Mouse (Mus musculus) CH12F3 (cell line): ENCODE data around the gene Sbno2.

Source experiments
- in situ Hi-C: fragments of 300-500 bp; cut with MboI; formaldehyde crosslinking; loops from 2 replicates; pipeline ENCODE4 v1.14.3; 2020; ENCODE audit warnings: low sequenced_read_pairs

Gene Sbno2

DNA sequence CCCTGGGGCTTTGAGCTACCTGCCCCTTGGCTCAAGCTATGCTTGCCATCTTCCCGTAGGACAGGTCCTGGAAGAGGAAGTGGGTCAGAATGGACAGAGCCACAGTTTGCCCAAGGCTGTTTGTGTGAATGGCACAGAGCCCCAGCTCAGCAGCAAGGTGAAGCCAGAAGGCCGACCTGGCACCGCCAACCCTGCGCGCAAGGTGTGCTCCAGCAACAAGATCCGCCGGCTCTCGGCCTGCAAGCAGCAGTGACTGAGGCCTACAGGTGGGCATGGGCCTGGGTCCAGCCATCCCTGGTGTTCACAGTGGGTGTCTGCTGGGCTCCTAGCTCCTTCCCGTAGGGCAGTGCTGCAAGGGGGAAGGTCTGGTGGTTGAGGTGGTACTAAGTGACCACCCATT is 24.5 kb upstream of the Sbno2 start:
- in situ Hi-C loops: no loop called here

DNA sequence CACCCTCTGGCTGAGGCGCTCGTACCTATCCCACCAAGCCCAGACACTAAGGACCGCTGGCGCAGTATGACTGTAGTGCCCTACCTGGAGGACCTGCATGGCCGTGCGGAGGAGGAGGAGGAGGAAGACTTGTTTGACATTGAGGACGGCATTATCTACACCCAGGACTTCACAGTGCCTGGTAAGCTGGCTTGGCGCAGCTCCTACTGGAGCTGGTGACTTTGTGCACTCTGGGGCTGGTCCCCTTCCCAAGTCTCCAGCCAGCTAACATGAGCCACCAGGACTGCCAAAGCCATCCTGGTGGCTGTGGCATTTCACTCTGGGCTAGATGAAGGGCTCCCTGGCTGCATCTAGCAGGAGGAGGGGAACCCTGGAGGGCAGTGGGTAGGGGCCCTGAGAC is 22.5 kb upstream of the Sbno2 start:
- in situ Hi-C loops: no loop called here

DNA sequence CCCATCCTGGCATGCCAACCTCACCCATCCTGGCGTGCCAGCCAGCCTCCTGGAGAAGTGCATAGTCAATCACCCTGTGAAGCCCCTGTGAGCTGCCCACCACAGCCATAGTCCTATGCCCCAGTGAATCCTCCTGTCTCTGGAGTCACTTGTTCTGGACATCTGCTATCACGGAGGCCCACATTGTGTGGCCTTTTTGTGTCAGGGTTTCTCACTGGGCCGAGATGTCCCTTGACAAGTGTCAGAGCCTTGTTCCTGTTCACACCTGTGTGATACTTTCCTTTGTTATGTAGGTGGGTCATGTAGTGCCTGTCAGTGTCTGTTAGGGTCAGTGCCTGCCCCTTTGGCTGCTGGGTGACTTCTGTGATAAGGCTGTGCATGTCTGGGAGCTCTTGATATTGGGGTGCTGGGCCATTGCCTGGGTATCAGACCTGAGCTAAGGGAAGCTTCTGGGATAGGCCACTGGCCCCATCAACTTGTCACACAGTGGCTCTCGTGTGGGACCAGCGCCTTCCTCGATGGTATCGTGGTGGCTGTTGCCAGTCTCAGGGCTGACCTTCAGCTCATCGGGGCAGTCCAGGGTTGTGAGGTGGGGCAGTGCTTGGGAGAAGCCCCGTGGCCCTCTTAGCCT is 18.7 kb upstream of the Sbno2 start:
- in situ Hi-C loops: no loop called here

DNA sequence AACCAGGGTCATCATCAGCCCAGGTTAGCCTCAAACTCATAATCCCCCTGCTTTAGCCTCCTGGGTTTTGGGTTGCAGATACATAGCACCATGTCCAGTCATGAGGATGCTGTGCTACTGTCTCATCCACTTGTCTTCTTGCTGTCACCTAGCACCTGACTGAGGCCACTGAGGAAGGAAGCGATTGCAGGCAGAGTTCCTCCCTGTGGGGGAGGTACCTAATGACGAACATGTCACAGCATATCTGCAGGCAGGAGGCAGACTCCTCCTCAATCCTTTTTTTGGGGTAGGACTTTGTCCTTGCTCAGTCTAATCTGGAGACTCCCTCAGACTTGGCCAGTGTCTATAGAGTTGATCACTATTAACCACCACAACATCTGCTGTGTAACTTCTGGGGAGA is 16.3 kb upstream of the Sbno2 start:
- in situ Hi-C loops: no loop called here

DNA sequence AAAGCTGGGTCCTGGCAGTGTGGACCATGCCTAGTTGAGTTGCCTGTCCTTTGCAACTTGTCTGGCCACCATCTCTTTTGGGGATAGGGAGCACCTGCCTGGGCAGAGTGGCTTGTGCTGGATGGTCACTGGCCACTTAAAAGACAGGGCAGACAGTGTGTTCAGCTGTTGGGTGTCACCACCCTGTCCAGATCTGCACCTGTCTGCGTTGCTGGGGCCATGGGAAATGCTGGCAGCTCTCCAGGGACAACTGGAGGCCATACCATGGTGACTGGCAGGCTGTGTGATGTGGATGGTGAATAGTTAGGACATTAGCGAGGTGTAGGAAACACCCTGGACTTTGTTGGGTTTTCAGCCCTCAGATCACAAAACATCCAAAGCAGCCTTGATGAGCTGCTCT is 14.8 kb upstream of the Sbno2 start:
- in situ Hi-C loops: no loop called here

DNA sequence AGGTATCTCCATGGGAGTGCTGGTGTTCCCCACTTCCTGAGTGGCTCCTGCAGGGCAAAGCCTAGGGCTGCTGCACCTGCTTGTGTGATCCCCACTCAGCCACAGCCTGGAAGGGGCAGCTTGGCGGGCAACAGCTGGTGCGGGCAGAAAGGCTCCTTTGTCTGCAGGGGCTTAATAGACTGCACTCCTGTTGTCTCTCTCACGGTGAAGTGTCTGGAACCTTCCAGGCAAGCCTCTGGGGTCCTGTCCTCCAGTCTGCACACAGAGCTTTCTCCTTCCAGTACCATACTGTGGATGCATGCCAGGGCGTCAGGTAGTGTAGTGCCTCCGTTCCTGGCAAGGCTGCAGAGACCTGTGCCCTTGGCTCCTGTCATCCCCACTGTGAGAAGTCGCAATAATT is 13.2 kb upstream of the Sbno2 start:
- in situ Hi-C loops: no loop called here

DNA sequence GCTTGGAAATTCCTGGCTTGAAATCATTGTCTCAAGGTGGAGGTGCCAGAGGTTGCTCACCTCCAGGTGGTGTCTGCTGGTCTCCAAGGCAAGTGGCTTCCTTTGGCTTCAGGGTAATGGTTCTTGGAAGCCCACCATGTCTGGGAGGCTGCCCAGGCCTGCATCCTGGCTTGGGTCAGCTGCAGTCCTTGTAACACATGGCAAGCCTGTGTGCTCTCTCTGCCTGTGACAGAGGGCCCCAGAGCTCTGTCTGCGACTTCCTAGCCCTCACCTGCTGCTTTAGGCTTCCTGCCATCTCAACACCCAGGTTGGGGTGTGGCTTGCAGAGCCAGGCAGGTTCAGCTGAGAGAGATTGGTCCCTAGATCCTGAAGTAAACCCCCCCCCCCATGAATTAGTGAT is 12.4 kb upstream of the Sbno2 start:
- in situ Hi-C loops: no loop called here

DNA sequence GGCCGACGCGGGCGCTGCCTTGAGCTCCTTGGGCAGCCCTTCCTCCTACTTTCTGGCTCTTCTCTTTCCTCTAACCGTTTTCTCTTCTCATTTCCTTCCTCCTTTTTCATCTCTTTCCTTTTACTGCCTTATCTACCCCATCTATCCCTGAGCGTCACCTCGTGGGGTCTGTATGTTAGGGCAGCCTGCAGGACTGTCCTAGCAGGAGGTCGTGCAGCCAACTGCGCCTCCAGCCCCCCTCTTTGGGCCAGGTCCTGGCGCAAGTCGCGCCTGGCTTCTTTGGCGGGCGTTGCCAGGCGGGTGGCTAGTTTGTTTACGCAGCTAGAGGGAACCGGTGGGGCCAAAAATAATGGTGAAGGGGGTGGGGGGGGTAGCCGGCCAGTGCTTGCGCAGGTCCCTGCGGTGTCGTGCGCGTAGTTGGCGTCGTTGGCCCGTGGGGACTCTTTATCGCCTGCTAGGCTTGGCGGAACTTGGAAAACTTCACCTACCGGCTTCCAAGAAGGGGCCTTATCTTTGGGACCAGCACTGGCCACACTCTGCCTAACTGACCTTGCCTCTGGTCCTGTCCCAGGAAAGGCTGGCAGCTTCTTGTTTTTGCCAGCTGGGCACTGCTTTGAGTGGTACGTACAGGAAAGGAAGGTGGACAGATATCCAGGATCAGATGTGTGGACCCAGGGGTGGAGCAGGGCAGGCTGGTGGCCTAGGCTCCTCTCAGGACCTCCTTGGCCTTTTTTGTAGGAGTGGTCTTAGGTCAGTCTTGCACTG is 11.7 kb upstream of the Sbno2 start:
- in situ Hi-C loops: no loop called here

DNA sequence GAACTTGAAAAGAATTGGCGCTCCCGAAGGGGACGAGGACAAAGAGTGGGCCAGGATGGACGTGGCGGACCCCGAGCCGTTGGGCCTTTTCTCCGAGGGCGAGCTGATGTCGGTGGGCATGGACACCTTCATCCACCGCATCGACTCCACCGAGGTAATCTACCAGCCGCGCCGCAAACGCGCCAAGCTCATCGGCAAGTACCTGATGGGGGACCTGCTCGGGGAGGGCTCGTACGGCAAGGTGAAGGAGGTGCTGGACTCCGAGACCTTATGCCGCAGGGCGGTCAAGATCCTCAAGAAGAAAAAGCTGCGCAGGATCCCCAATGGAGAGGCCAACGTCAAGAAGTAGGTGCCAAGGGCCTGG is 11.2 kb upstream of the Sbno2 start:
- in situ Hi-C loops: no loop called here

DNA sequence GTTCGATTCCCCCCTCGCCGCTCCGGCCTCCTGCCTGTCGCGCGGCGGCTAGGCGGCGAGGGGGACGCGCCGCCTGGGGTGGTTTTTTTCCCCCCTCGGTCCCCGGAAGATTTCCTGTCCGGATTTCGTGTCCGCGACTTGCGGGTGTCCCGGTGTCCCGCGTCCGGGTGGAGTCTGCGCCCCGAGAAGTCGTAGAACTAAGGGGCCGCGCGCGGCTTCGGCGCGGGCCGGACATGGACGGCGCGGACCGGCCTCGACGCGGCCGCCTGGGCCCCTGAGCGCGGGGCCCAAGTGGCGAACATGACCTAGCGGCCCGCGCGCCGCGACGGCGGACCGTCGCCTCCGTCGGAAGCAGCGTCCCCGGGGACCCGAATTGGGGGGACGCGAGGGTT is 10.6 kb upstream of the Sbno2 start:
- in situ Hi-C loops: no loop called here

DNA sequence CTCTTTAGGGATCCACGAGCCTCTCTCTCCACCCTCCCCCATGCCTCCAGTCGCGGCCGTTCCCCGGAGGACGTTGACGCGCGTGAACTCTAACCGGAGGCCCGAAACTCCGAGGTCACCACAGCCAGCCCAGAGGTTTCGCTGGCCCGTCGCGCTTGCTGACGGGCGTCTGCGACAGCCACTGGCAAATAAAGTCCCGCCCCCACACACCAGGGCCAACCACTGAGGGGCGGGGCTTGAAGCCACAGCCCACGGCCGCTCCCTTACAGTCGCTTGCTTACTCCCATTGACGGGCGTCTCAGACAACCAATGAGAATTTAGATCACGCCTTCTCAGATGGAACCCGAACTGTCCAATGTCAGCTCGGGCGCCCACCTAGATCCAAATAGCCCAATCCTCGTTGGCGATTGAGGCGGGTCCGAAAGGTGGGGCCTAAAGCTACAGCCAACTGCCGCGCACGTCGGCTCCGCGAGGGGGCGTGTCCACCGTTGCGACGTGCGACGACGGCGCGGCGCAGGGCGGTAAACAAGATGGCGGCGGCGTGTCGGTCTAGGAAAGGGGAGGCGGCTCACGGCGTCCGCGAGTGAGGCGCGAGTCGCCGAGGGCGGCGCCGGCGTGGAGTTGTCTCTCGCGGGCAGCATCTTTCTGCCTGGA is 10.0 kb upstream of the Sbno2 start, which contains the start of gene Stk11:
Gene Stk11, plus strand, starts transcription at position 514 of the 654 bp plus-strand sequence.
- in situ Hi-C loops: no loop called here

DNA sequence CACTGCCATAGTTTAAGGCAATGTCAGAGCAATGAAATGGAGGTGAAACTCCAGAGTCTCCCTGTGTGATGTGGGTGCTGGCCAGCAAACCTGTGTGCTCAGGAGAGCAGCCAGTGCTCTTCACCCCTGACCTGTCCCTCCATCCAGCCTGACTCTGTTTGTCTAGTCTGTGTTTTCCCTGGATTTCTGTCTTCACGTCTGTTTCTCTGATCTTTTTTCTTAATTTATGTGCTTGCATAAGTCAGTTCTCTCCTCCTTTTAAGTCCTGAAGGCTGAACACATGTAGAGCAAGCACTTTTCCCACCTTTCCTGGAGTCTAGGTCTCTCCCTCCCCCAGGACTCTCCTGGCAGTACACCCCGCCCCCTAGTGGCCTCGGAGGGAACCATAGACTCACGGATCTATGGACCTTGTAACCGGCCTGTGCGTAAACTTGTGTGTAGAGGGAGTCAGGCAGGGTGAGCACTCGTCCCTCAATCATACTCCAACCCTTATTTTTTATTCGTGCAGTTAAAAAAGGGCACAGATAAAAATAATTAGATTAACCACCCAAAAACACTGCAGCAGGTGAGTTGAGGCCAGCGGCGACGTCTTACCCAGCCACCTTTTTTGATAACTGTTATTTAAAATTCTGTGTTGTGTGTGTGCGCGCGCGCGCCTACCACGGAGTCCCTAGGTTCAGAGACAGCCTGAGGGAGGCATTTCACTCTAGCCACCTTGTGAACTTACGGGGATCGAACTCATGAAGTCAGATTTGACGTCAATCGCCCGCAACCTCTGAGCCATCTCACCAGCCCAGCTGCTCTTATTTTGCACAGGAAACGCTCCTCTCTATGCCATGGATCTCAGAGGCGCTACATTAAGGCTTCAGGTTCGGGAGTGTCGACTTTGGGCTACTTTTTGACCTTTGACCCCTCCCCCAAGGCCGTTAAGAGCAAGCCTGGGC is 9.2 kb upstream of the Sbno2 start:
- in situ Hi-C loops: no loop called here

DNA sequence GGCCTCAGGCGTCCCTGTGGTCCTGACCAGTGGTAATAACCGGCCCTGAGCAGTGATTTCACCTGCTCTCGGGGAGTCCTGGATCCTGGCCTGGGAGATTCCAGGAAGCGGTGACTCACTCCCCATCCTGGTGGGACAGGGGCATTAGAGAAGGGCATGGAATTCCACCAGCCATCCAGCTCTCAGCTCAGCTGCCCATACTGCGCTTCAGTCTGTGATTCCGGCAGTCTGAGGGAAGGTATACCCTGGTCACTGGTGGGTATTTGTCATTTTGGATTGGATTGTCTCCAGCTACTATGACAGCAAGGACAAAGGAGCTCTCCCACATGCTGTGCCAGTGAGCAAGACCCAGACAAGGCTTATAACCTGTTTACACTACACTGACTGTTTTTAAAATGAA is 2.3 kb upstream of the Sbno2 start:
- in situ Hi-C loops: no loop called here

DNA sequence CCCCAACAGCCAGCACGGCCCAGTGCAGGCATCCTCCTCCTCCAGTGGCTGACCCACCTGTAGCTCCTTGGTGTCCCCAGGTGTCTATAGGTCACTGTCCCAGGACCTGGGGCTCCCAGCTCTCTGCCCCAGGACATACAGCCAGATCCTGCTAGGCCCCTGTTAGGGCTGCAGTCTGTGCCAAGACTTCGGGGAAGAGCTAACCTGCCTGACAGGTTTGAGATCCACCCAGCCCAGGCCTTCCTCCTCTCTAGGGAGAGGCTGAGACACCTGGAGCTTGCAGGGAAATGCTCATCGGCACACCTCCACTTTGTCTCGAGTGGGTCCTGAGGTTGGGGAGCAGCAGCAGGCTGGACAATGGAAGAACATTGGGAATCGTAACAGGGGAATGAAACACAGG is 555 bp upstream of the Sbno2 start:
- in situ Hi-C loops: no loop called here

DNA sequence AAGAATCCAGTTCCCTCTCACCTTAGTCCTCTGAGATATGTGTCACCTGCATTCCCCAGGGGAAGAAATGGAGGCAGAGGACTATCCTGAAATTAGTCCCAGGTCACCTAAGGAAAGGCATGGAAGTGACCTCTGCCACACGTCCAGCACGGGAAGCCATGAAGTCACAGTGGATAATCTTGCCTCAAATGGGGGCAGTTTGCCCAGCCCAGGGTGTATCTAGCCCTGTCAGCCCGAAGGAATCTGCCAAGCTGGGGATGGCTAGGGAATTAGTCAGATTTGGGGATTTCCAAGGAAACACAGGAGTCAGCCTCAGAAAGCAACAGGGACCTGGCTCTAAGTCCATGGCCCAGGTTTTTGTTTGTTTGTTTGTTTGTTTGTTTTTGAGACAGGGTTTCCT is 1.2 kb downstream of the Sbno2 start:
- in situ Hi-C loops: no loop called here

DNA sequence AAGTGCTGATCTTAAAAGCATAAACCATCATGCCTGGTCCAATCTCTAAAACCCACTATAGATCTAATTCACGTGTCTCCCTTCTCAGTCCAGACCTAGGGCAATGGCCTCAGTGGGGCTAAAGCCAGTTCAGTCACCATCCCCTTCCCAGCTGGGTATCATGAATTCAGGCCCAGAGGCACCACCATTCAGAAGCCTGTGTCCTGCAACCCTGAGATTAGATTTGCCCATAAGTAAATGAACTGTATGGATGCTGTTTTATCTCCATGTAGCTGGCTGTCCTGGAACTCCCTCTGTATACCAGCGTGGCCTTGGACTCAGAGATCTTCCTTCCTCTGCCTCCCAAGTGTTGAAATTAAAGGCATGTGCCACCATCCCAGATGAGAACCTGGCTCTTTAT is 2.3 kb downstream of the Sbno2 start:
- in situ Hi-C loops: no loop called here

DNA sequence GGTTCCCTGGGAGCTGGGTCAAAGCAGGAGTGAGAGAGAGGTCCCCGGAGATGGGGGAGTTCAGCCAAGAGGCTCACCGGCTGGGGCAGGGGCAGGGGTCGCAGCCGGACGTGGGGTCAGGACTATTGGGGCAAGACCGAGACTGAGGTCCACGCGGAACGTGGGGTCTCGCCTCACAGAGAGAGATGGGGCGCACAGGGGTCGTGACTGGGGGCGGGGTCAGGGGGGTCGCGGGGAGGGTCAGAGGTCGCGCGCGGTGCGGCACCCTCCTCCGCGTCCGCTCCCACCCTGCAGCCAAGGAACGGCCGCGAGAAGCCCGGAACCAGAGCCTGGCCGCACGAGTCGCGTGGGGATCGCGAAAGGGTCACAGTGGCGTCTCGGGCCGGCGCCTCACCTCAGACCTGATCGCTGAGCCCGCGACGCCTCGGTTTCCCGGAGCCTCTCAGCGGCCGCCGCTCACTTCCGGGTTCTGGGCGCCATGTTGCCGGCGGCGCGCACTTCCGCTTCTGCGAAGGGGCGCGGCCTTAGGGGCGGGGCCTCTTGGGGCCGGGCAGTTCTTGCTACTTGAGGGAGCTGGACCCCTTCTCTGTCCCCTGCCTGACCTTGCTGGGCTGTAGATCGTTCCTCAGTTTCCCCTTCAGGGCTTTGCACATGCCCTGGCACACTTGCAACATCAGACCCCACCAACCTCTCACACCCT is 3.0 kb downstream of the Sbno2 start:
- in situ Hi-C loops: no loop called here

DNA sequence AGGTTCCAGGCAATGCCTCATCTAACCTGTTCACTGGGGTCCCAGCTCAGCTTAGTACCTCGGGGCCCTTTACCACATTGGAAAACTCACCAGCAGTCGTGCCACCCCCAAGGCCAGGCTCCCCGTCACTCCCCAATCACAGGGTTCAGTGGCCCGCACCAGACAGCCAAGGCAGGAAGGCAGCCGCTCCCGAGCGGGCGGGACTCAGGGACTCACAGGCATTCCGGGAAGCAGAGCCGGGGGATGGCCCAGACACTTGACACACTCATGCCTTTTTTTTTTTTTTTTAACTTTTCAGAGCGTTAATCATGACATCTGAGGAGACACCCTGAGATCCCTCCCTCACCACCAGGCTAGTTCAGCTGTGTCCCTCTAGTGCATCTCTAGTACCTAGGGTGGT is 4.4 kb downstream of the Sbno2 start:
- in situ Hi-C loops: no loop called here

DNA sequence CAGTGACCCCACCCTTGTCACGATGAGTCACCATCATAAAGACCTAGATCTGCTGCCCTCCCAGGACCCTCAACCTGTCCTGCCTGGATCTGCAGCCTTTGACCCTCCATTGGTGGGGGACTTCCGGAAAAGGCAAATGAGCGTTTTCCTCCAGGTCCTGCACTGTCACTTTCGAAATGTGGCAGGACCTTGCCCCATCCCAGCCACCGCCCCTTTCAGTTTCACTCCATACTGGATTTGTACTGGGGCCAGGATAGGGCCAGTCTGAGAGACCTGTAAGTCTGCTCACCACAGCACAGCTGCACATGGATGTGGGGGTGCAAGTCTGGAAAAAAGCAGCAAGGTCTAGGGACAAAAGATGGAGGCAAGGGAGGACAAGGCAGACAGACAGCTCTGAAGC is 6.7 kb downstream of the Sbno2 start:
- in situ Hi-C loops: no loop called here

DNA sequence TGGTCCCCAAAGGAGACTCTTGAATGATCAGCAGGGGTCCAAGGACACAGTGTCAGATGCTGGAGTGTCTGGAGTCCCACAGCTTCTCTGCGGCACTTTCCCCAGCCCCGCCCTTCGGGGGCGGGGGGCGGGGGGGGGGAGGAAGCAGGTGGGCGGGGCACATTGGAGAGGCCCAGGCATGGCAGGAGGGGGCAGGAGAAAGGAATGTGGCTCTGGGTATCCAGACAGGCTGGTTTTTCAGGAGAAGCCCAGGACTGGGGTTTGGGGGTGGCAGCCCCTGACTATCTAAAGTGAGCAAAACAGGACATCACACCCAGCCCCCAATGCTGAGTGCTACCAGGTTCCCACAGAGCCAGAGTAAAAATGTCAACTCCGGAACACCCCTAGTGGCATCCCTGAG is 8.1 kb downstream of the Sbno2 start:
- in situ Hi-C loops: no loop called here

DNA sequence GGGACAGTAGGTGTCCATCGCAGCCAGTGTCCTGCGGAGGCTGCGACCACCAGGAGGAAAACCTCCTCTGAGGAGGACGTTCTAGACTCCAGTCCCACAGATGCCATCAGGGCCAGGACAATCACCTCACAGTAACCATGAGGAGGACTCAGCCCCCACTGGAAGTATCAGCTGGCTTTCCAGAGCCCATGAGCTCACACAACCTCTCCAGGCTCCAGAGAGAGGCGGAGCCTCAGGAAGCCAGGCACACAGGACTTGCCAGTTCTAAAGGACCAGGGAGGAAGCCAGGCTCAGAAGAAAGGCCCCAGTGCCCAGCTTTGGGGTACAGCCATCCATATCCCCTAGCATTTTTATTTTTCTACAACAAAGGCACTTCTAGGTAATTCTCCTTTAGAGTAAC is 9.8 kb downstream of the Sbno2 start:
- in situ Hi-C loops: no loop called here
